Mouse (Mus musculus) forebrain, postnatal 0 days (tissue): ENCODE measurements around the gene Six1. TPM values are rescaled to one million over a fixed set of nuclear protein-coding genes. Genes with fewer than 3 reads are reported as not detected.
"Not testable (repeated sequence)": the region's sequence is repeated elsewhere in the genome, so short reads cannot be mapped to it uniquely, and the experiment has no call there.

ENCODE experiments used
- ATAC-seq: fragments of 200-750 bp; cut with Nextera tagmentation; 2 replicates; pipeline ENCODE4 v1.8.0; 2017; ENCODE audit warnings: mild to moderate bottlenecking, moderate library complexity
- DNase-seq: peaks from one replicate; pipeline ENCODE4 v3.0.0-alpha.2; 2015
- H3K27ac ChIP-seq: fragments of 300-500 bp; sonication (generic); 2 replicates; pipeline ENCODE4 v1.5.1; 2014; ENCODE audit warnings: low read depth, mild to moderate bottlenecking, antibody characterized with exemption, low read length, moderate library complexity, mixed read lengths
- H3K27me3 ChIP-seq: fragments of 300-500 bp; sonication (generic); 2 replicates; pipeline ENCODE4 v1.6.1; 2014; ENCODE audit warnings: mild to moderate bottlenecking, low read length, mixed read lengths; ENCODE audit not compliant: insufficient read depth
- H3K36me3 ChIP-seq: fragments of 300-500 bp; sonication (generic); 2 replicates; pipeline ENCODE4 v1.6.1; 2014; ENCODE audit warnings: mild to moderate bottlenecking, moderate library complexity; ENCODE audit not compliant: insufficient read depth
- H3K4me1 ChIP-seq: fragments of 300-500 bp; sonication (generic); 2 replicates; pipeline ENCODE4 v1.6.1; 2014; ENCODE audit warnings: antibody characterized with exemption; ENCODE audit not compliant: insufficient read depth
- H3K4me2 ChIP-seq: fragments of 300-500 bp; sonication (generic); 2 replicates; pipeline ENCODE4 v1.6.1; 2014; ENCODE audit warnings: low read depth, mild to moderate bottlenecking, moderate library complexity
- H3K4me3 ChIP-seq: fragments of 300-500 bp; sonication (generic); 2 replicates; pipeline ENCODE4 v1.5.1; 2014; ENCODE audit warnings: low read depth, low read length, mixed read lengths
- H3K9ac ChIP-seq: fragments of 300-500 bp; sonication (generic); 2 replicates; pipeline ENCODE4 v1.6.1; 2014; ENCODE audit warnings: mild to moderate bottlenecking
- H3K9me3 ChIP-seq: fragments of 300-500 bp; sonication (generic); 2 replicates; pipeline ENCODE4 v1.6.1; 2016; ENCODE audit warnings: low read length
- CTCF ChIP-seq: sonication (generic); IDR thresholded peaks from 2 replicates; pipeline ENCODE4 v1.5.1; 2016; ENCODE audit warnings: antibody characterized with exemption, control low read depth, low read depth
- WGBS: fragments of 180-500 bp; shearing (Covaris S2); extraction: QIAGEN DNeasy Blood & Tissue Kit; methylation state at CpG from one replicate; pipeline ENCODE4 v1.1.7; 2014; 5-methylcytosine and 5-hydroxymethylcytosine counted together
- polyA plus RNA-seq: library from polyadenylated mRNA; unstranded; fragments of >200 nt; fragmentation: Nextera tagmentation; extraction: Ambion mirVana; gene quantifications from 2 replicates; pipeline ENCODE4 v1.2.1, GENCODE M21; 2015
- total RNA-seq: library from RNA; depleted of rRNA; stranded (reverse); fragments of >200 nt; gene quantifications from 2 replicates; pipeline ENCODE4 v1.2.3, GENCODE M21; 2014

Six1 gene
- total and polyA plus RNA-seq, 2 experiments from 2014 or later = 0.62 to 0.65 TPM

GRCm38 (mm10) chr12:73088500-73088899 is 34.8 kb upstream of the Six1 start:
- ATAC-seq = no peak
- no peak overlapping the region for H3K9ac ChIP-seq
- no peak overlapping the region for H3K4me3 ChIP-seq
- 74% methylated on average over 5 of the region's 5 CpGs for WGBS
- TF ChIP-seq CTCF = no peak
- no peaks in the 10 kb centered on the region for H3K27me3 ChIP-seq
- H3K4me2 ChIP-seq = no peak overlapping the region
- no peak overlapping the region for H3K27ac ChIP-seq
- DNase-seq = no peak
- H3K36me3 ChIP-seq = no peaks in the 10 kb centered on the region
- H3K9me3 ChIP-seq = no peaks in the 10 kb centered on the region
- no peaks in the 10 kb centered on the region for H3K4me1 ChIP-seq

GRCm38 (mm10) chr12:73087086-73087485 is 33.4 kb upstream of the Six1 start:
- H3K9ac ChIP-seq = no peak overlapping the region
- WGBS = 92% methylated on average over 7 of the region's 7 CpGs
- H3K36me3 ChIP-seq = no peaks in the 10 kb centered on the region
- H3K4me3 ChIP-seq = no peak overlapping the region
- H3K9me3 ChIP-seq = no peaks in the 10 kb centered on the region
- no peak overlapping the region for H3K27ac ChIP-seq
- ATAC-seq = no peak
- TF ChIP-seq CTCF = no peak
- no peaks in the 10 kb centered on the region for H3K4me1 ChIP-seq
- H3K27me3 ChIP-seq = no peaks in the 10 kb centered on the region
- DNase-seq = no peak
- no peak overlapping the region for H3K4me2 ChIP-seq

- Histone ChIP-seq H3K9me3 (no peaks in the 10 kb centered on the region), H3K27ac (no peak overlapping the region), H3K9ac (no peak overlapping the region), H3K4me1 (no peaks in the 10 kb centered on the region), H3K27me3 (no peaks in the 10 kb centered on the region), H3K4me3 (no peak overlapping the region), H3K36me3 (no peaks in the 10 kb centered on the region), H3K4me2 (no peak overlapping the region)
- ATAC-seq (no peak), DNase-seq (no peak)
- no peak for TF ChIP-seq CTCF
- WGBS = 22% methylated on average over 11 of the region's 11 CpGs
Measured at GRCm38 (mm10) chr12:73085739-73086630, 32.3 kb upstream of the Six1 start.

- Histone ChIP-seq H3K4me2 (no peak overlapping the region), H3K27ac (no peak overlapping the region), H3K4me1 (no peaks in the 10 kb centered on the region), H3K4me3 (no peak overlapping the region), H3K27me3 (no peaks in the 10 kb centered on the region), H3K9ac (no peak overlapping the region), H3K9me3 (no peaks in the 10 kb centered on the region), H3K36me3 (no peaks in the 10 kb centered on the region)
- DNase-seq (no peak), ATAC-seq (no peak)
- 88% methylated on average over 4 of the region's 4 CpGs for WGBS
- no peak for TF ChIP-seq CTCF
Measured at GRCm38 (mm10) chr12:73083773-73084172, 30.1 kb upstream of the Six1 start.

GRCm38 (mm10) chr12:73081828-73082227 is 28.1 kb upstream of the Six1 start:
- H3K4me1 ChIP-seq, H3K27me3 ChIP-seq, DNase-seq, H3K27ac ChIP-seq, H3K36me3 ChIP-seq, H3K9me3 ChIP-seq, H3K4me3 ChIP-seq, H3K9ac ChIP-seq, ATAC-seq, H3K4me2 ChIP-seq: not testable (repeated sequence)
- whole genome bisulfite sequencing = 91% methylated on average over 4 of the region's 4 CpGs

- H3K4me2 ChIP-seq = no peak overlapping the region
- no peak overlapping the region for H3K27ac ChIP-seq
- ATAC-seq = no peak
- no peaks in the 10 kb centered on the region for H3K36me3 ChIP-seq
- H3K9me3 ChIP-seq = no peaks in the 10 kb centered on the region
- no peaks in the 10 kb centered on the region for H3K4me1 ChIP-seq
- no peak for TF ChIP-seq CTCF
- H3K9ac ChIP-seq = no peak overlapping the region
- peaks cover 29% of the 10 kb centered on the region for H3K27me3 ChIP-seq
- no peak overlapping the region for H3K4me3 ChIP-seq
- 37% methylated on average over 9 of the region's 9 CpGs for WGBS
- DNase-seq = no peak
Measured at GRCm38 (mm10) chr12:73060805-73061410, 7.2 kb upstream of the Six1 start.

GRCm38 (mm10) chr12:73057492-73057891 is 3.8 kb upstream of the Six1 start:
- no peaks in the 10 kb centered on the region for H3K4me1 ChIP-seq
- H3K9me3 ChIP-seq = no peaks in the 10 kb centered on the region
- ATAC-seq (no peak), DNase-seq (no peak)
- no peak overlapping the region for H3K4me2 ChIP-seq
- no peaks in the 10 kb centered on the region for H3K36me3 ChIP-seq
- 87% methylated on average over 6 of the region's 6 CpGs for WGBS
- TF ChIP-seq CTCF = no peak
- H3K27ac ChIP-seq = no peak overlapping the region
- H3K4me3 ChIP-seq = no peak overlapping the region
- no peak overlapping the region for H3K9ac ChIP-seq
- H3K27me3 ChIP-seq = peaks cover 59% of the 10 kb centered on the region
